Mouse (Mus musculus) CH12.LX (cell line): ENCODE measurements around the gene Minos1. TPM values are rescaled to one million over a fixed set of nuclear protein-coding genes. Genes with fewer than 3 reads are reported as not detected.

Experiments used
- DNase-seq: peaks from one replicate; pipeline ENCODE4 v3.0.0-alpha.2; 2013; ENCODE audit errors: extremely low read depth
- H3K27ac ChIP-seq: 2 replicates; pipeline ENCODE4 v1.5.1; 2012; ENCODE audit warnings: low read depth, mild to moderate bottlenecking, control low read depth, moderate library complexity; ENCODE audit not compliant: insufficient read depth
- H3K27me3 ChIP-seq: replicated peaks from 2 replicates; pipeline ENCODE3; 2012; ENCODE audit warnings: inconsistent platforms
- H3K36me3 ChIP-seq, 2 experiments: replicated peaks in 1 of 2; 2 replicates each; pipeline versions ENCODE3 to v1.6.1; 2012; ENCODE audit warnings: inconsistent platforms in 1 of 2, low read length in 1 of 2, mild to moderate bottlenecking in 1 of 2, mixed read lengths in 1 of 2, moderate library complexity in 1 of 2; ENCODE audit not compliant: control insufficient read depth in 1 of 2, insufficient read depth in 1 of 2
- H3K4me1 ChIP-seq, 2 experiments: 2 replicates each; pipeline ENCODE4 v1.6.1; 2012; ENCODE audit warnings: inconsistent platforms in 1 of 2, moderate library complexity in 1 of 2; ENCODE audit not compliant: insufficient read depth in 2 of 2, control insufficient read depth in 1 of 2
- H3K4me2 ChIP-seq: 2 replicates; pipeline ENCODE4 v1.6.1; 2012; ENCODE audit warnings: low read depth, mild to moderate bottlenecking, control low read depth; ENCODE audit not compliant: poor library complexity, insufficient read depth, severe bottlenecking
- H3K4me3 ChIP-seq, 3 experiments: fragments of 150-350 bp in 1 of 3; sonication (generic) in 1 of 3; replicated peaks in 1 of 3; 2 replicates each; pipeline versions ENCODE3 to v1.5.1; 2011 to 2012; ENCODE audit warnings: low read depth in 2 of 3, low read length in 2 of 3, mild to moderate bottlenecking in 2 of 3, moderate library complexity in 2 of 3, control low read depth in 1 of 3, improper control_type of control experiment in 1 of 3, inconsistent platforms in 1 of 3, mixed read lengths in 1 of 3; ENCODE audit not compliant: poor library complexity in 1 of 3
- H3K79me2 ChIP-seq: replicated peaks from 2 replicates; pipeline ENCODE4 v1.6.1; 2012; ENCODE audit warnings: mild to moderate bottlenecking, moderate library complexity; ENCODE audit not compliant: control insufficient read depth, poor library complexity, insufficient read depth, severe bottlenecking; ENCODE audit errors: extremely low read depth
- H3K9ac ChIP-seq: 2 replicates; pipeline ENCODE4 v1.6.1; 2012; ENCODE audit warnings: low read depth, mild to moderate bottlenecking, control low read depth, moderate library complexity; ENCODE audit not compliant: insufficient read depth
- H3K9me3 ChIP-seq: replicated peaks from 2 replicates; pipeline ENCODE3; 2012; ENCODE audit warnings: low read length, inconsistent platforms, mixed read lengths
- BHLHE40 ChIP-seq: IDR thresholded peaks from 2 replicates; pipeline ENCODE4 v1.6.1; 2011; ENCODE audit warnings: mild to moderate bottlenecking, low read depth, low read length, improper control_type of control experiment
- CHD1 ChIP-seq: IDR thresholded peaks from 2 replicates; pipeline ENCODE4 v1.6.1; 2012; ENCODE audit warnings: low read depth, low read length, improper control_type of control experiment, inconsistent platforms
- CTCF ChIP-seq, 2 experiments: IDR thresholded peaks in 1 of 2; conservative IDR thresholded peaks in 1 of 2; 2 replicates each; pipeline ENCODE4 v1.5.1; 2011 to 2012; ENCODE audit warnings: low read depth in 2 of 2, low read length in 2 of 2, improper control_type of control experiment in 1 of 2, inconsistent platforms in 1 of 2, mild to moderate bottlenecking in 1 of 2, moderate library complexity in 1 of 2
- E2F4 ChIP-seq: IDR thresholded peaks from 2 replicates; pipeline ENCODE4 v1.6.1; 2011; ENCODE audit warnings: low read depth, low read length, improper control_type of control experiment; ENCODE audit not compliant: insufficient replicate concordance
- ELF1 ChIP-seq: IDR thresholded peaks from 2 replicates; pipeline ENCODE4 v1.6.1; 2014; ENCODE audit warnings: low read depth, mild to moderate bottlenecking, inconsistent platforms, low read length, improper control_type of control experiment
- EP300 ChIP-seq: IDR thresholded peaks from 2 replicates; pipeline ENCODE4 v1.6.1; 2011; ENCODE audit warnings: low read length, improper control_type of control experiment
- HCFC1 ChIP-seq: IDR thresholded peaks from 2 replicates; pipeline ENCODE4 v1.6.1; 2012; ENCODE audit warnings: low read depth, mild to moderate bottlenecking, inconsistent platforms, low read length, improper control_type of control experiment
- JUND ChIP-seq: conservative IDR thresholded peaks from 2 replicates; pipeline ENCODE4 v1.6.1; 2011; ENCODE audit warnings: low read depth, low read length, improper control_type of control experiment
- KAT2A ChIP-seq: IDR thresholded peaks from 2 replicates; pipeline ENCODE4 v1.6.1; 2012; ENCODE audit warnings: low read length, improper control_type of control experiment, inconsistent platforms; ENCODE audit not compliant: insufficient replicate concordance
- MAFK ChIP-seq: IDR thresholded peaks from 2 replicates; pipeline ENCODE4 v1.6.1; 2011; ENCODE audit warnings: low read length, improper control_type of control experiment; ENCODE audit not compliant: insufficient replicate concordance
- MAX ChIP-seq: IDR thresholded peaks from 2 replicates; pipeline ENCODE4 v1.6.1; 2011; ENCODE audit warnings: low read length, improper control_type of control experiment
- MYC ChIP-seq: IDR thresholded peaks from 2 replicates; pipeline ENCODE4 v1.6.1; 2011; ENCODE audit warnings: low read depth, mild to moderate bottlenecking, improper control_type of control experiment, low read length
- PAX5 ChIP-seq: IDR thresholded peaks from 2 replicates; pipeline ENCODE4 v1.6.1; 2012; ENCODE audit warnings: low read length, inconsistent platforms, mixed read lengths
- POLR2A ChIP-seq: IDR thresholded peaks from 2 replicates; pipeline ENCODE4 v1.6.1; 2011; ENCODE audit warnings: low read depth, mild to moderate bottlenecking, improper control_type of control experiment, low read length
- POLR2AphosphoS2 ChIP-seq: IDR thresholded peaks from 2 replicates; pipeline ENCODE4 v1.6.1; 2011; ENCODE audit warnings: low read depth, low read length, improper control_type of control experiment
- RAD21 ChIP-seq: IDR thresholded peaks from 2 replicates; pipeline ENCODE4 v1.6.1; 2011; ENCODE audit warnings: low read depth, mild to moderate bottlenecking, low read length, improper control_type of control experiment, moderate library complexity
- SIN3A ChIP-seq: IDR thresholded peaks from 2 replicates; pipeline ENCODE4 v1.6.1; 2012; ENCODE audit warnings: low read length, improper control_type of control experiment, inconsistent platforms
- TBP ChIP-seq: conservative IDR thresholded peaks from 2 replicates; pipeline ENCODE4 v1.6.1; 2011; ENCODE audit warnings: low read depth, low read length, improper control_type of control experiment
- UBTF ChIP-seq: IDR thresholded peaks from 2 replicates; pipeline ENCODE4 v1.6.1; 2012; ENCODE audit warnings: low read depth, mild to moderate bottlenecking, inconsistent platforms, low read length, improper control_type of control experiment, moderate library complexity
- USF2 ChIP-seq: conservative IDR thresholded peaks from 2 replicates; pipeline ENCODE4 v1.6.1; 2011; ENCODE audit warnings: low read depth, low read length, improper control_type of control experiment
- dilution Hi-C: fragments of 300-500 bp; cut with MboI; formaldehyde crosslinking; loops from 2 replicates; pipeline ENCODE4 v1.14.3; 2020; ENCODE audit warnings: low sequenced_read_pairs; ENCODE audit not compliant: extremely low pct_unique_long_range_greater_than_20kb, extremely low pct_ligation_motif_present
- in situ Hi-C: fragments of 300-500 bp; cut with MboI; formaldehyde crosslinking; loops from 3 replicates; pipeline ENCODE4 v1.14.3; 2019; ENCODE audit warnings: low sequenced_read_pairs, low pct_ligation_motif_present, low pct_unique_long_range_greater_than_20kb, mixed read lengths
- polyA plus RNA-seq: library from polyadenylated mRNA; unstranded; fragments of >175 nt; gene quantifications from 2 replicates; pipeline ENCODE4 v1.2.1, GENCODE M21; 2012; ENCODE audit warnings: low read depth; ENCODE audit not compliant: insufficient read length
- total RNA-seq, 2 experiments: library from RNA; depleted of rRNA; stranded (reverse); fragments of 300-350 nt in 1 of 2; fragments of >200 nt in 1 of 2; gene quantifications; 2 replicates each; pipeline ENCODE4 v1.2.3; 2012 to 2014

Gene Minos1
- total and polyA plus RNA-seq, 3 experiments, result 39.2 to 418 (median 151) TPM

DNA sequence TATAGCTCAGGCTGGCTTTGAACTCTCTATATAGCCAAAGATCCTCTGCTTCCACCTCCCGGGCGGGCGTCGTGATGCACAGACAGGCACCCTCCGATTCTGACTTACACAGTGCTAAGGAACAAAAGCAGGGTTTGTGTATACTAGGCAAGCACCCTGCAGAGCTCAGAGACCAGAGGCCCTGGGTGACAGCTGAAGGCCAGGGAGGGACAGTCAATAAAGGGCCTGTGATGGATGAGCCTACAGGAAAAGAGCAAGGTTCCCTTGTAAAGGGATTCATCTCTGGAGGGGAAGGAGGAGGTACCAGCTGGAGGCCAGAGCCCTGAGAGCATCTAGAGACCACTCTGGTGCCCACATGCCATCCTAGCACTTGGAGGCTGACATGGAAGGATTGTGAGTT, 77.5 kb downstream of the Minos1 start:
- in situ Hi-C loops, result no loop called here

DNA sequence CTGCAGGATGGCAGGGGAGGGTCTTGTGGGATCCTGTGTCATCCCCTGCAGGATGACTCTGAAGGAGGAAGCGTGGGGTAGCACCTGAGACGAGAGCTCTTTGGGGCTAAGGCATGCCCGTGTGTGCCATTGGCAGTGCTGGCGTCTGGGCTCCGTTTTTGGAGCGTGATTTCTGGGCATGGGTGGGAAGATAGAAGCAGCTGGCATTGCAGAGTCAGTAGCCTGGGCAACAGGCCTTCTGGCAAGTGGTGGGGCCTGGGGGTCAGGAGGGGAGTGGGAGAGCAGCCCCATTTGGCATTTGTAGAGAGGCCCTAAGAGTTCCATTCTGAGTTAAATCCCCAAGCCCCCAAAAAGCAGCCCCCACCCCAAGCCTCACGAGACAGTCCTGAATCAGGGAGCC, 78.1 kb downstream of the Minos1 start:
- H3K27ac ChIP-seq, result no peak overlapping the region
- no peak overlapping the region for H3K4me3 ChIP-seq
- H3K27me3 ChIP-seq, result no peaks in the 10 kb centered on the region
- TF ChIP-seq USF2, result no peak
- TF ChIP-seq CHD1, result no peak
- no peak for TF ChIP-seq POLR2AphosphoS2
- no peak for TF ChIP-seq KAT2A
- no peak for TF ChIP-seq BHLHE40
- no peak for TF ChIP-seq MYC
- no peak for TF ChIP-seq MAFK
- no peak for TF ChIP-seq CTCF (conservative IDR thresholded peaks at IDR 0.05 in 1 of 2, IDR thresholded peaks at IDR 0.05 in 1 of 2; ENCODE audit: low read depth in 2 of 2, low read length in 2 of 2)
- no peak for TF ChIP-seq EP300
- TF ChIP-seq RAD21, result no peak
- TF ChIP-seq JUND, result no peak
- TF ChIP-seq PAX5, result no peak
- H3K4me2 ChIP-seq, result no peak overlapping the region
- no peaks in the 10 kb centered on the region for H3K79me2 ChIP-seq
- DNase-seq, result no peak
- H3K4me1 ChIP-seq, result no peaks in the 10 kb centered on the region
- in situ Hi-C loops (no loop called here), dilution Hi-C loops (no loop called here)
- no peaks in the 10 kb centered on the region for H3K9me3 ChIP-seq
- H3K9ac ChIP-seq, result no peak overlapping the region
- peaks cover 3 to 67% of the 10 kb centered on the region in 2 experiments for H3K36me3 ChIP-seq

More for the DNA sequence above, 77.5 kb downstream of the Minos1 start:
- Histone ChIP-seq H3K27ac (no peak overlapping the region), H3K27me3 (no peaks in the 10 kb centered on the region), H3K4me3 (no peak overlapping the region), H3K9me3 (no peaks in the 10 kb centered on the region), H3K4me1 (no peaks in the 10 kb centered on the region), H3K79me2 (no peaks in the 10 kb centered on the region), H3K36me3 (peaks cover 8 to 68% of the 10 kb centered on the region in 2 experiments), H3K9ac (no peak overlapping the region), H3K4me2 (no peak overlapping the region)
- DNase-seq, result no peak
- dilution Hi-C loops, result no loop called here
- no peak for TF ChIP-seq USF2
- no peak for TF ChIP-seq HCFC1
- no peak for TF ChIP-seq SIN3A
- no peak for TF ChIP-seq POLR2AphosphoS2
- TF ChIP-seq MAX, result no peak
- TF ChIP-seq TBP, result no peak
- TF ChIP-seq RAD21, result no peak
- no peak for TF ChIP-seq UBTF
- TF ChIP-seq E2F4, result no peak
- no peak for TF ChIP-seq ELF1
- no peak for TF ChIP-seq POLR2A
- TF ChIP-seq PAX5, result no peak

Other genes with a start within 250 kb of the Minos1 start
- 5.5 and 6.3 TPM in 2 replicates for gene Otud3, start 217.2 kb downstream of the Minos1 start, total RNA-seq (2012; rRNA removed)
- 2.8 and 3.2 TPM in 2 replicates for gene Otud3, start 217.2 kb downstream of the Minos1 start, total RNA-seq (2014; rRNA removed)
- 5.4 TPM in 2 replicates for gene Otud3, start 217.2 kb downstream of the Minos1 start, polyA plus RNA-seq
- gene Rnf186, start 164.0 kb downstream of the Minos1 start, total RNA-seq (2012; rRNA removed), result not detected in 2 replicates
- not detected in 2 replicates for gene Rnf186, start 164.0 kb downstream of the Minos1 start, total RNA-seq (2014; rRNA removed)
- gene Rnf186, start 164.0 kb downstream of the Minos1 start, polyA plus RNA-seq, result not detected in 2 replicates
- 22.2 and 23.2 TPM in 2 replicates for gene Tmco4, start 158.2 kb downstream of the Minos1 start, total RNA-seq (2012; rRNA removed)
- 16.1 and 20.3 TPM in 2 replicates for gene Tmco4, start 158.2 kb downstream of the Minos1 start, total RNA-seq (2014; rRNA removed)
- gene Tmco4, start 158.2 kb downstream of the Minos1 start, polyA plus RNA-seq, result 19.2 and 21.7 TPM in 2 replicates
- not detected in 2 replicates for gene Htr6, start 55.5 kb downstream of the Minos1 start, total RNA-seq (2012; rRNA removed)
- not detected in 2 replicates for gene Htr6, start 55.5 kb downstream of the Minos1 start, total RNA-seq (2014; rRNA removed)
- not detected in 2 replicates for gene Htr6, start 55.5 kb downstream of the Minos1 start, polyA plus RNA-seq
- gene Nbl1, start 38.1 kb downstream of the Minos1 start, total RNA-seq (2012; rRNA removed), result 0.55 and 0.89 TPM in 2 replicates
- gene Nbl1, start 38.1 kb downstream of the Minos1 start, total RNA-seq (2014; rRNA removed), result 1.4 and 1.5 TPM in 2 replicates
- 2.0 and 3.3 TPM in 2 replicates for gene Nbl1, start 38.1 kb downstream of the Minos1 start, polyA plus RNA-seq
- gene Capzb, start 61.8 kb upstream of the Minos1 start, total RNA-seq (2012; rRNA removed), result 83.5 and 86.4 TPM in 2 replicates
- 144 and 160 TPM in 2 replicates for gene Capzb, start 61.8 kb upstream of the Minos1 start, total RNA-seq (2014; rRNA removed)
- gene Capzb, start 61.8 kb upstream of the Minos1 start, polyA plus RNA-seq, result 382 and 388 TPM in 2 replicates
- 6.2 and 7.1 TPM in 2 replicates for gene Pqlc2, start 179.6 kb upstream of the Minos1 start, total RNA-seq (2012; rRNA removed)
- gene Pqlc2, start 179.6 kb upstream of the Minos1 start, total RNA-seq (2014; rRNA removed), result 6.5 and 6.8 TPM in 2 replicates
- 7.4 and 8.1 TPM in 2 replicates for gene Pqlc2, start 179.6 kb upstream of the Minos1 start, polyA plus RNA-seq
- gene Akr7a5, start 179.6 kb upstream of the Minos1 start, total RNA-seq (2012; rRNA removed), result 30.4 and 37.7 TPM in 2 replicates
- gene Akr7a5, start 179.6 kb upstream of the Minos1 start, total RNA-seq (2014; rRNA removed), result 16.7 and 24.2 TPM in 2 replicates
- 27.0 and 27.7 TPM in 2 replicates for gene Akr7a5, start 179.6 kb upstream of the Minos1 start, polyA plus RNA-seq
- 195 and 249 TPM in 2 replicates for gene Mrto4, start 221.5 kb upstream of the Minos1 start, total RNA-seq (2012; rRNA removed)
- 176 and 190 TPM in 2 replicates for gene Mrto4, start 221.5 kb upstream of the Minos1 start, total RNA-seq (2014; rRNA removed)
- gene Mrto4, start 221.5 kb upstream of the Minos1 start, polyA plus RNA-seq, result 225 and 275 TPM in 2 replicates
- 25.7 and 33.7 TPM in 2 replicates for gene Emc1, start 221.5 kb upstream of the Minos1 start, total RNA-seq (2012; rRNA removed)
- 19.1 and 20.8 TPM in 2 replicates for gene Emc1, start 221.5 kb upstream of the Minos1 start, total RNA-seq (2014; rRNA removed)
- gene Emc1, start 221.5 kb upstream of the Minos1 start, polyA plus RNA-seq, result 10.2 and 12.0 TPM in 2 replicates
- 71.9 and 90.8 TPM in 2 replicates for gene Ubr4, start 221.5 kb upstream of the Minos1 start, total RNA-seq (2012; rRNA removed)
- 26.0 and 43.0 TPM in 2 replicates for gene Ubr4, start 221.5 kb upstream of the Minos1 start, total RNA-seq (2014; rRNA removed)
- 77.4 and 102 TPM in 2 replicates for gene Ubr4, start 221.5 kb upstream of the Minos1 start, polyA plus RNA-seq